Mouse (Mus musculus): ENCODE data around the gene Magi1.

GRCm38 (mm10) chr6:93697956-93698355, 585.8 kb downstream of the Magi1 start:
- TF ChIP-seq CTCF (IDR thresholded peaks at IDR 0.05) (no peak), POLR2A (IDR thresholded peaks at IDR 0.05; ENCODE audit: insufficient read depth, low read depth, low read length) (no peak), EP300 (IDR thresholded peaks at IDR 0.05; ENCODE audit: insufficient read depth, low read depth, low read length) (no peak)
